Mouse (Mus musculus) limb, embryonic 11.5 days (tissue): Measurements from ENCODE around the gene Atg7. TPM values are rescaled to one million over a fixed set of nuclear protein-coding genes. Genes with fewer than 3 reads are reported as not detected.

Source experiments
- ATAC-seq: fragments of 200-750 bp; cut with Nextera tagmentation; 2 replicates; pipeline ENCODE4 v1.8.0; 2017; ENCODE audit warnings: low read depth; ENCODE audit not compliant: insufficient number of reproducible peaks, low FRiP score, low TSS enrichment
- DNase-seq: peaks from one replicate; pipeline ENCODE4 v3.0.0-alpha.2; 2015; ENCODE audit warnings: low spot score
- H3K27ac ChIP-seq: fragments of 300-500 bp; sonication (generic); replicated peaks from 2 replicates; pipeline ENCODE4 v1.5.1; 2014; ENCODE audit warnings: low read depth, mild to moderate bottlenecking, low read length
- H3K27me3 ChIP-seq: fragments of 300-500 bp; sonication (generic); 2 replicates; pipeline ENCODE4 v1.6.1; 2014; ENCODE audit warnings: mild to moderate bottlenecking, low read length, mixed read lengths; ENCODE audit not compliant: control insufficient read depth, insufficient read depth
- H3K36me3 ChIP-seq: fragments of 300-500 bp; sonication (generic); 2 replicates; pipeline ENCODE4 v1.6.1; 2014; ENCODE audit warnings: mild to moderate bottlenecking, low read length, moderate library complexity, mixed read lengths; ENCODE audit not compliant: control insufficient read depth, insufficient read depth
- H3K4me1 ChIP-seq: fragments of 300-500 bp; sonication (generic); 2 replicates; pipeline ENCODE4 v1.6.1; 2014; ENCODE audit warnings: low read length, mixed read lengths; ENCODE audit not compliant: control insufficient read depth, insufficient read depth
- H3K4me2 ChIP-seq: fragments of 300-500 bp; sonication (generic); 2 replicates; pipeline ENCODE4 v1.6.1; 2014; ENCODE audit warnings: low read depth, mild to moderate bottlenecking, moderate library complexity; ENCODE audit not compliant: severe bottlenecking
- H3K4me3 ChIP-seq: fragments of 300-500 bp; sonication (generic); 2 replicates; pipeline ENCODE4 v1.5.1; 2014; ENCODE audit warnings: low read depth, low read length
- H3K9ac ChIP-seq: fragments of 300-500 bp; sonication (generic); 2 replicates; pipeline ENCODE4 v1.6.1; 2014; ENCODE audit warnings: mild to moderate bottlenecking, low read length
- H3K9me3 ChIP-seq: fragments of 300-500 bp; sonication (generic); 2 replicates; pipeline ENCODE4 v1.6.1; 2016; ENCODE audit warnings: low read length; ENCODE audit not compliant: control insufficient read depth
- WGBS: fragments of 180-500 bp; shearing (Covaris S2); extraction: QIAGEN DNeasy Blood & Tissue Kit; methylation state at CpG from one replicate; pipeline ENCODE4 v1.1.7; 2014; 5-methylcytosine and 5-hydroxymethylcytosine counted together
- polyA plus RNA-seq: library from polyadenylated mRNA; unstranded; fragments of >200 nt; fragmentation: Nextera tagmentation; extraction: Ambion mirVana; gene quantifications from 2 replicates; pipeline ENCODE4 v1.2.1, GENCODE M21; 2014

Gene Atg7
- polyA plus RNA-seq, 1 experiment from 2014 or later: 18.9 TPM

- DNase-seq (no peak), ATAC-seq (no peak)
- WGBS: 90% methylated on average over 12 of the region's 12 CpGs
- Histone ChIP-seq H3K4me2 (no peak overlapping the region), H3K27me3 (no peaks in the 10 kb centered on the region), H3K9ac (no peak overlapping the region), H3K36me3 (peaks cover 4% of the 10 kb centered on the region), H3K27ac (no peak overlapping the region), H3K4me3 (no peak overlapping the region), H3K4me1 (peaks cover 51% of the 10 kb centered on the region), H3K9me3 (no peaks in the 10 kb centered on the region)
Measured at GRCm38 (mm10) chr6:114891272-114891671, 248.4 kb downstream of the Atg7 start.

GRCm38 (mm10) chr6:114891771-114892170, 248.9 kb downstream of the Atg7 start:
- Histone ChIP-seq H3K4me3 (no peak overlapping the region), H3K27me3 (no peaks in the 10 kb centered on the region), H3K4me1 (peaks cover 46% of the 10 kb centered on the region), H3K9ac (no peak overlapping the region), H3K27ac (peak overlapping the region; percentile 52; the same call in 1 of the 2 replicates), H3K4me2 (no peak overlapping the region), H3K36me3 (peaks cover 4% of the 10 kb centered on the region), H3K9me3 (no peaks in the 10 kb centered on the region; the same call in 1 of the 2 replicates)
- WGBS: 74% methylated on average over 12 of the region's 12 CpGs
- ATAC-seq (no peak), DNase-seq (no peak)

DNA sequence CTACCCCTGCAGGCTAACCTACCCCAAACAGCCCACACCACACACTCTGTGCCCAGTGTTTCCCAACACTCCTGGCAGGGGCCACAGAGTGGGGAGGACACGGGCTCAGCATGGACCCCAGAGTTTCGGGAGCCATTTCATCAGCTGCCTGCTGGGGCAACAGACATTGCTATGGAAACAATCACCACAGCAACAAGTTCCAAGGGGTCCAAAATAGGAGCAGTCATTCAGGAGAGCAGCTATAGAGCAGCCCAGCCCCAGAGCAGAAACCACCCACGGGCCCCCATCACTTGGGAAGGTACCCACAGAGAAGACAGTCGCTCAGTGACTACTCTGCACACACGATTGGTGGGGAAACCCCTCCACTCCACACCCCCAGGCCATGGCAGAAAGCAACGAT, 249.5 kb downstream of the Atg7 start:
- Histone ChIP-seq H3K4me3 (no peak overlapping the region), H3K27ac (peak overlapping the region; percentile 52; the same call in 1 of the 2 replicates), H3K4me2 (no peak overlapping the region), H3K27me3 (no peaks in the 10 kb centered on the region), H3K9ac (0 out of 2 replicates have a peak overlapping the region, but pooled peaks have one; percentile 12), H3K4me1 (peaks cover 41% of the 10 kb centered on the region), H3K9me3 (no peaks in the 10 kb centered on the region; the same call in 1 of the 2 replicates), H3K36me3 (peaks cover 4% of the 10 kb centered on the region)
- DNase-seq (no peak), ATAC-seq (no peak)
- 49% methylated on average over 6 of the region's 6 CpGs for WGBS

- Histone ChIP-seq H3K4me1 (peaks cover 40% of the 10 kb centered on the region), H3K4me3 (no peak overlapping the region), H3K4me2 (no peak overlapping the region), H3K36me3 (peaks cover 4% of the 10 kb centered on the region), H3K9ac (no peak overlapping the region), H3K27me3 (no peaks in the 10 kb centered on the region), H3K9me3 (no peaks in the 10 kb centered on the region; the same call in 1 of the 2 replicates), H3K27ac (no peak overlapping the region)
- no peak for DNase-seq
- ATAC-seq: no peak
- 80% methylated on average over 20 of the region's 20 CpGs for WGBS
Measured at GRCm38 (mm10) chr6:114893427-114894209, 250.7 kb downstream of the Atg7 start.

DNA sequence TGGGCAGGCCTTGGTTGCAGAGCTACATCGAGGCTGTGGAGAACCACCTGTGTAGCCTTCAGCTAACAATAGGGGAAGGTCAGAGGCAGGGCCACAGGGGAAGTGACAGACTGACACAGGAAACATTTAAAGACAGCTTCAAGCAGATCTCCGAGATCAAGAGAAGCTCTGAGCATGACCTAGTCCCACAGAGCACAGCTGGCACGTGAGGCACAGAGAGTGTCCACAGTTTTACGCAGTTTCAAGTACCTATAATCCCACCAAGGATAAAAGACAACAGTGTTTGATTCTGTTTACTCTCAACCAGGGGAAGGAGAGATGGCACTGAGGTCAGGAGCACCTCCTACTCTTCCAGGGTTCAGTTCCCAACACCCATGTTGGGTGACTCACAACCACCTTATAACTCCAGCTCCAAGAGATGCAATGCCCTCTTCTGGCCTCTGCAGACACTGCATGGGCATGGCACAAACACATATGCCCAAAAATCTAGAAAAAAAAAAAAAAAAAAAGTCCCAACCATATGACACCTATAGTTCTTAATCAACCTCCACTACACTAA, 251.7 kb downstream of the Atg7 start:
- WGBS: 63% methylated on average over 4 of the region's 4 CpGs
- no peak for ATAC-seq
- H3K27ac ChIP-seq: no peak overlapping the region

GRCm38 (mm10) chr6:114895191-114895590, 252.3 kb downstream of the Atg7 start:
- H3K9me3 ChIP-seq: no peaks in the 10 kb centered on the region; the same call in 1 of the 2 replicates
- no peaks in the 10 kb centered on the region for H3K27me3 ChIP-seq
- DNase-seq (no peak), ATAC-seq (no peak)
- H3K9ac ChIP-seq: no peak overlapping the region
- H3K27ac ChIP-seq: no peak overlapping the region
- H3K4me2 ChIP-seq: no peak overlapping the region
- peaks cover 43% of the 10 kb centered on the region for H3K4me1 ChIP-seq
- H3K4me3 ChIP-seq: no peak overlapping the region
- WGBS: 94% methylated on average over 7 of the region's 7 CpGs
- peaks cover 4% of the 10 kb centered on the region for H3K36me3 ChIP-seq

More for the DNA sequence above, 251.7 kb downstream of the Atg7 start:
- no peaks in the 10 kb centered on the region; the same call in 1 of the 2 replicates for H3K9me3 ChIP-seq
- H3K27me3 ChIP-seq: no peaks in the 10 kb centered on the region
- H3K4me2 ChIP-seq: no peak overlapping the region
- H3K4me3 ChIP-seq: no peak overlapping the region
- H3K4me1 ChIP-seq: peaks cover 38% of the 10 kb centered on the region
- no peak for DNase-seq
- H3K36me3 ChIP-seq: peaks cover 4% of the 10 kb centered on the region
- H3K9ac ChIP-seq: no peak overlapping the region

DNA sequence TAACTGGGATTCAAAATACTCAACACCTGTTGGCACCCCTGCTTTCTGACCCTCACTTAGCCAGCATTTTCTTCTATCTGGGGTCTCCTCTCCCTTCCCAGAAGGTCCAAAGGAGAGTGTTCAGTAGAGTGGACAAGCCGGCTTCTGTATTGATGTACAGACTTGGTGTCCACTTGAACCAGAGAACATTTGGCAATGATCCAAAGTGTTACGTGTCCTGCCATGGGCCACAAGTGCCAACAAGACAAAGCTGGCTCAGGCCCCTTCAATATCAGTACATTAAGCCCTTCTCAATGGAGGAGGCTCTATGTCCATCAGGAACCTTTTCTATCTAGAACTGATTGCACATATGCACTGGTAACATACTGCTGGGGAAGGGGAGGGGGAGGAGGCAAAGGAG, 253.4 kb downstream of the Atg7 start:
- WGBS: 91% methylated on average over 2 of the region's 2 CpGs
- H3K9me3 ChIP-seq: no peaks in the 10 kb centered on the region; the same call in 1 of the 2 replicates
- H3K27me3 ChIP-seq: no peaks in the 10 kb centered on the region
- peaks cover 4% of the 10 kb centered on the region for H3K36me3 ChIP-seq
- H3K4me3 ChIP-seq: no peak overlapping the region
- DNase-seq (no peak), ATAC-seq (no peak)
- H3K4me2 ChIP-seq: no peak overlapping the region
- no peak overlapping the region for H3K9ac ChIP-seq
- peaks cover 51% of the 10 kb centered on the region for H3K4me1 ChIP-seq
- H3K27ac ChIP-seq: no peak overlapping the region

DNA sequence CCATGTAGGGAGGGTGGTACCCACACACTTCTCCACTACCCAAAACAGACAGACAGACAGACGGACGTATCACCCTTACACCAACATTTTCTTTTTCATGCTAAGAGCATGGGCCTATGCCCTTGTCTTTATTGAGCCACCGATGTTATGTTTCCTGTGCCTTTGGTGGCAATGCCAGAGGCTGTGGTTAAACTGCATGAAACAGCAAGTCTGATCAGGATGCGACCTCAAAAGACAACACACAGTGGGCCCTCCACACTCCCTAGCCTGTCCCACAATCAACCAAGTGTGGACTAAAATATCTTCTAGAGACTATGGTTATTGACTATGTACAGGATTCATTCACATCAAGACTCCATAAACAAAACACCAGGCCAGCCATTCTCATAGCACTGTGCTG, 256.1 kb downstream of the Atg7 start:
- 94% methylated on average over 4 of the region's 4 CpGs for WGBS
- ATAC-seq (no peak), DNase-seq (no peak)
- Histone ChIP-seq H3K9me3 (no peaks in the 10 kb centered on the region; the same call in 1 of the 2 replicates), H3K27me3 (no peaks in the 10 kb centered on the region), H3K4me3 (no peak overlapping the region), H3K4me1 (peaks cover 53% of the 10 kb centered on the region), H3K4me2 (no peak overlapping the region), H3K27ac (no peak overlapping the region), H3K36me3 (peaks cover 4% of the 10 kb centered on the region), H3K9ac (no peak overlapping the region)
